Mouse (Mus musculus): ENCODE data around the gene Itprip.

The Itprip gene

DNA sequence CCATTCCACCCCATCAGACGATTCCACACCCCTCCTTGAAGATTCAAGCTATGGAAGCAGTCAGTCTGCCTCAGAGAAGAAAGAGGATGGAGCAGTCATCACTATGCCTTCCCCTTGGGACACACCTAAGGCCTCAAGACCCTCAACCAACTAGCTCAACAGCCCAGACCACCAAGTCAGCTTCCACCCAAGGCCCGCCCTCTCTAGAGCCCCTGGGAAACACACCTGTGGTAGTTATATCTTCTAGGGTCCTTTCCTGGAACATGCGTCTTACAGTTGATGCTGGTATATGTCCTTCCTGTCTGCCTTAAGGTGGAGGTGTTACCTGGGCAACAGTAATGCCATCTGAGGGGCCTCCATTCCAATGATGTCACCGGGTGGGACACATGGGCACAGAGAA lies 4.9 kb downstream of the Itprip start:
- DNase-seq (ENCODE audit: low spot score) = no peak

DNA sequence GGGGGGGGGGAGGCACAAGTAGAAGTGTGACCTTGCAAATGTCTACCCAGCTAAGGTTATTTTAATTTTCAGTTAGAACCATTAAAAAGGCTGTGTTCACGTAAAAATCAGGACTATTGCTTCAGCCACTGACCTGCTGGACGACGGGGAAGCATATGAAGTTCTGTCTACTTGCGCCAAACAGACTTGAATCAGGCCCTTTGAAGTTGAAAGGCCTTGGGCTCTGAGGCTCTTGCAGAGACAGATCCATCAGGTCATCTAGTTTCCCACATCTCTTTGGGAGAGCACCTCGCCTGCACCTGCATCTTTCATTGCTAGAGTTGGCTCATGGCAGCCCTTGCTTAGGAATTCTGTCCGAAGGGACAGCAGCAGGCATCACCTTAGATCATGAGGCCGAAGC lies 5.8 kb downstream of the Itprip start:
- no peak for DNase-seq (ENCODE audit: low spot score)

DNA sequence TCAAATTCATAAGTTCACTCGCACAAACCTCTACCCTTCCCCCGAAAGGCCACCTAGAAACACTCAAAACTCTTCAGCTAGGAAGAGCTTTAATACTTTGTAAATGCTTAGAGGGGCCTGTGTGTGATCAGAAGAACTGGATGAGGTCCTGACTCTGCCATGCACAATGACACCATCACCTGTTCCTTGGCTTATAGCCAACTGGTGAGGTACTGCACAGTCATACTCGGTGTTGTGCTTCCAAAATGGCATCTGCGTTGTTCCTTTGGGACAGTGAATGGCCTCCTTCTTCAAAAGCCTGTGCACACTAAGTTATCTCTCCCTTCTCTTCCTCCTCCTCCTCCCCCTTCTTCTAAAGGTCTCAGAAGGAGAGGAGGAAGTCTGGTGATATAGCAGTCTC lies 8.3 kb downstream of the Itprip start:
- no peak for DNase-seq (ENCODE audit: low spot score)

DNA sequence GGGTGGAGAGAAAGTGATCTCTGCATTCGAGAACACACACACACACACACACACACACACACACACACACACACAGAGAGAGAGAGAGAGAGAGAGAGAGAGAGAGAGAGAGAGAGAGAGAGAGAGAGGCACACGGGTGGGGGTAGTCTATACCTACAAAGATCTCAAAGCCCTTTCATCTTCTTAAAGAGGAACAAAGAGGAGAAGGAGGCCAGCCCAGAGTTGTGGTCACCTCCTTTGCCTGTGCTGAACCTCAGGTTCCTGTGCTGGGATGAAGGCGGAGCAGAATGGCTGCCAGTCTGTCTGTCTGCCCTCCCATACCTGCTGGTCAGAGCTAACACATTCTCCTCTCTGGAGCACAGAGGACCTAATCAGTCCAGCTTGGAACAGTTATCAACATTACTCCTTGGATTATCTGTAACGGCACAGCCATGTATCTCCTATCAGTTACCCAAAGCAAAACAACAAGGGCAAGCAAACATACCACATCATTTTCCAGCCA lies 8.9 kb downstream of the Itprip start:
- DNase-seq (ENCODE audit: low spot score) = no peak

DNA sequence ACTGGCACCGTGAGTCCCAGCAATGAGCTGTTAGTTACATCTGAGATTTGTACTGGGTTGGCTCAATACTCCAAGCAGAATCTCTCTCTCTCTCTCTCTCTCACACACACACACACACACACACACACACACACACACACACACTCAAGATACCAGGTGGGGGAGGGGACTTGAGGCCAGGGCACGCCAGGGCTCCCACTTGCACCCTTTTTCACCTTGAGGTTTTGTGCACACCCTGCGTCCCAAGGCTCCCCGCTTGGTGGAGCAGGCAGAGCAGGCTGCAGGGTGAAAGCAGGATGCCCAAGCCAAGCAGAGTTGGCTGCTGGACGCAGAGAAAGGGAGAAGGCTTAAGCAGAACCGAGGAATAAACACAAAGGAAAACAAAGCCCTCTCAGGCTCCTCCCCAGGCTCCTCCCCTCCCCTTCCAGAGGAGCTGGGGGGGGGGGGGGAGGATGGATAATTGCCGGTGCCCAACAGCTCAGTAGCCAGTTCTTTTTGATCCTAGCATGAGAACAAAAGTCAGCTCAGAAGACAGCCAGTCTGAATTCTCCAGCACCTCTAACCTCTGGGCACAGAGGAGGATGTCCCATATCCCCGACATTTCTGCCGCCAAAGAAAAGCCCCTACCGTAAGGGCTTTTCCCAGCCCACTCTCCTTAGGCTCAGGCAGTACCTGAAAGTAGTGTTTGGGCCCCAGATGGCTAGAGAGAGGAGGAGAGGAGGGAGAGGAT lies 9.5 kb downstream of the Itprip start:
- DNase-seq (ENCODE audit: low spot score) = no peak

DNA sequence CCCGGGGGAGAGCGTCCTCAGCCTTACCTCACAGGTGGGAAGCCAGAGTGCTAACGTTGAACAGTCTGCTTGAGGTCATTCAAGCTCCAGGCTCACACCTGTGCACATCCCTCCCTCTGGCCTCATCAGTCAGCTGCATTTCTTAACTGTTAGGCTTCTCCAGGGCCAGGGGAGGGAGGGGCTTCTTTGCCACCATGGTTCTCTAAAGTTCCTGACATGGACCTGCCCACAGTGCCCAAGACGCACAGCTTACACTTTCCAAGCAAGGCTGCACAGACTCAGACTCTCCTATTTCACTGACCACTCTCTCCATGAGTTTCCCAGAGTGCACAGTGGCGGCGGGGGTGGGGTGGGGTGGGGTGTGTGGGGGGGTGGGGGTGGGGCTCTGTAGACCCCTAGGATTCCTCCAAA lies 10.1 kb downstream of the Itprip start:
- no peak for DNase-seq (ENCODE audit: low spot score)

DNA sequence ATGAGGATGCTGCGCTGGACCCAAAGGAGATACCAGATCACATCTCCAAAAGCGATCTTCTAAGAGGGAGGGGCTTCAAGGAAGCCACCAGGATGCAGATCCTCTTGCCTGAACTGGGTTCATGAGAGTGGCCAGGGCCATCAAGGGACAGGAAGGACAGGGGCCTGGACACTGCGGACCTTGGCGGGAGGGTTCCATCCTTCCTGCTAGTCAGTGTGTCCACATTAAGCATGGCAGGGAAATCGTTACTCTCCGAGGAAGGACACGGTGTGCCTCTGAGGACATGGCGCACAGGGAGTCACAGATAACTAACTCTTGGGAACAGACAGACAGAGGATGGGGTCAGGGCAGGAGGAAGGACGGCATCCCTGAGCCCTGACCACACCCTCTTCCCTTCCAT lies 11.5 kb downstream of the Itprip start:
- DNase-seq (ENCODE audit: low spot score) = no peak

DNA sequence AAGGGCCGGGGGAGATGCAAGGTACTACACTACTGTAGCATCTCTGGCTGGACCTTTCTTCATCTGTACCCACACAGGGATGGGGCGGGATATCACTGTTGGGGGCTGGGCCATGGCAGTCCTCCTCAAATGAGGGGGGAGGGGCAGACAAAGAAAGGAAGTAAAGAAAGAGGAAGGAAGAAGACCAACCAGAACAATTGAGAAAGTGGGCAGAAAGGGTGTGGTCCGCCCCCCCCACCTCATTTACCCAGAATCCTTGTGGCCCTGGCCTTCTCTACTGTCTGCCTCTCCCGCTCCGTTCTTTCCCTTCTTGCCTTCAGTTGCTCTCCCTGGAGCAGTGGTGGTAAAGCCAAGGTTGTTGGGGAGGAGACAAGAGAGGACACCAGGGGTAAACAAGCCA lies 13.5 kb downstream of the Itprip start:
- DNase-seq (ENCODE audit: low spot score) = no peak

DNA sequence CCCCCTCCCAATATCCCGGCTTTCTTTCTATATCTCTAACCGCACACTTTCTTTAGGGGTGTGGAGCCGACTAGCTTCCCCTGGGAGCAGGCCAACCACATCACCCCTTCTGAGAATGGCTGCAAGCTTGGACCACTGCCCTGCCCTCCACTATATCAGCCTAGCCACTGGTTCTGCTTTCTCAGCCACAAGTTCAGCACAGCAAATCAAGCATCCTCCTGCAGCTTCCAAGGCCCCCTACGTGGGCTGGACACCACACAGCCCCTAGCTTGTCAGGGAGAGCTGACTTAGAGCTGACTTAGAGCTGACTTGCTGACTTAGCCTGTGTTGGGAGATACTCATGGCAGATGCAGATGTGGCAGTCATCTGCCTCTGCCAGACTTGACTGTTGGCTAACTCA lies 14.0 kb downstream of the Itprip start:
- DNase-seq (ENCODE audit: low spot score) = no peak

DNA sequence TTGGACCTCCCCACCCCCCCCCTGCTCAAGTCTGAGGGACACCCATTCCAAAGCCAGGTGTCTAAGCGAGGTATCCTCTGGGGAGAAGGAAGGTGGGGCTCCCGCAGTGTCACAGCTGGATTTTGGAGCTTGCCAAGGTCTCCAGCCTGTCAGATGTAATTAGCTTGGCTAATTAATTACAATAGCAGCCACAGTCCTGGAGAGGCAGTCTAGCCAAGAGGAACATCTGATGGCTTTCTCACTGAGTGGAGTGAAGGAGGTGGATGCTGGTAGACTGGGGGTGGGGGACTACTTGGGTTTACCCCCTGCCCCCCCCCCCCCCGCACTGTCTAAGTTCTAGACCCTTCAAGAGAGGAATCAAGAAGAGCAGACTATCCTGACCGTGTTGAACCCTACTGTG lies 15.4 kb downstream of the Itprip start:
- DNase-seq (ENCODE audit: low spot score) = no peak

DNA sequence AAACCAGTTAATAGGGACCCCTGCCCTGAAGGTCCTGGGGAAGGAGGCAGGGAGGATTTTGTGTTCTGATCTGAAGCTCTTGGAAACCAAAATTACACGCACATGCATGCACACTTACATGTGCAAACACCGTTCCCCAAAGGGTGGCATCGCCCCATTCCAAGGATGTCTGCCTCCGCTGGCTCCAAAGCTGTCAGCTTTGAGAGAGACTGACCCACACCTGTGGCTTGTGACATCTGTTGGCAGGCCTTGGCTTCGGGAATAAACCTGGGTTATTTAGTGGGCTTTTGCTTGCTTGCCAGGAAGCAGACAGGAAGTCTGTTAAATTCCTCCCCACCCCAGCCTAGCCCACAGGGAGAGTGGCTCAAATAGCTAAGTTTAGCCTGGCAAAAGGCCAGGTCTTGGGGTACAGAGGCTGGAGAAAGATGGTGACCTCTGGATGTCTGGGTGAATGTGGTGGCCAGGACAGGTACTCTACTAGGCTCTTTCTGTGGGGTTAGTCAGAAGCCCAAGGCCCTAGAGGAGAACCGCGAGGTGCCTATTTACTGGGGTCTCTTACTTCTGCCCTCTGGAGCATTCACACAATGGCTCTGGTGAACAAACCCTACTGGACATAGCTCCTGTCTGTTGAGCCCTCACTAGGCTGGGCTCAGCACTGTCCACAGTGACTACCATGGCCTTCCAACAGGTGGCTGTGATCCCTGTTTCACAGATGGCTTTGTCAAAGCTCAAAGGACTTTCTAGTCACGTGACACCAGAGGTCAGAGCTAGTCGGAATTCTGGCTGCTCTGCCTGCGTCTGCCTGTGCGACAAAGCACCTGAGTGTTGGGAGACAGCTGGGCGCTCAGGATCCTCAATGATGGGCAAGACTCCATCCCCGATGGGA lies 16.5 kb downstream of the Itprip start:
- no peak for DNase-seq (ENCODE audit: low spot score)

DNA sequence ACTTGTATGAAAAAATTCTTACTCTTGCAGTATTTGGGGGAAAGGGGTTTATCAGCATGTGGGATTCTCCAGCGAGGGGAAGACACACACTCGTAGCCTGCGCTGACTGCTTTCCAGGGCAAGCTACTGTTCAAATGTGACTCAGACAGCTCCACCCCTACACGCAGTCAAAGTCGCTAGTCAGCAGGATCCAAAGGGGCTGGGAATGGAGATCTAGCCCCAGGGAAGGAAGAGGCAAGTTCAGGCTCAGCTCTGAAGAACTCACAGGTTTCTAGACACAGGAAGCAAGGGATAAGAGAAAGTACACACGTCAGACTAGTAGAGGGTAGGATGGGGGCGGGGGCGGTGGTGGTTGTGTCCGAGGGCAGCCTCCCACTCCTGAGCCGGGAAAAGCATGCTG lies 18.5 kb downstream of the Itprip start:
- no peak for DNase-seq (ENCODE audit: low spot score)

DNA sequence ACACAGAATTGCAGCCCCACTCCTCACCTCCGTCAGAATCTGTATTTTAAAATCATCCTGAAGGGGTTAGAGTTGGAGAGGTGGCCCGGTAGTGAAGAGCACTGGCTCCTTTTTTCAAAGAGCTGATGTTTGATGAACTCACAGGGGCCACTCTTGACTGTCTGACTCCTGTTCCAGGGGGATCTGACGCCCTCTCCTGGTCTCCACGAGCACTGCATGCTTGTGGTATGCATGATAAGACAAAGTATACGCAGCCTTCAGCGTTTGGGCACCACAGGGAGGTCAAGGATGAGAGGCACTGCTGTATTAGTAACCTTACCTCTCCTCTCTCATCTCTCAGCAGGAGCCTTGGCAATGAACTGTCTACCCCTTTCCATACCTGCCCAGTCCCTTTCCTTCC lies 19.1 kb downstream of the Itprip start:
- DNase-seq (ENCODE audit: low spot score) = no peak

DNA sequence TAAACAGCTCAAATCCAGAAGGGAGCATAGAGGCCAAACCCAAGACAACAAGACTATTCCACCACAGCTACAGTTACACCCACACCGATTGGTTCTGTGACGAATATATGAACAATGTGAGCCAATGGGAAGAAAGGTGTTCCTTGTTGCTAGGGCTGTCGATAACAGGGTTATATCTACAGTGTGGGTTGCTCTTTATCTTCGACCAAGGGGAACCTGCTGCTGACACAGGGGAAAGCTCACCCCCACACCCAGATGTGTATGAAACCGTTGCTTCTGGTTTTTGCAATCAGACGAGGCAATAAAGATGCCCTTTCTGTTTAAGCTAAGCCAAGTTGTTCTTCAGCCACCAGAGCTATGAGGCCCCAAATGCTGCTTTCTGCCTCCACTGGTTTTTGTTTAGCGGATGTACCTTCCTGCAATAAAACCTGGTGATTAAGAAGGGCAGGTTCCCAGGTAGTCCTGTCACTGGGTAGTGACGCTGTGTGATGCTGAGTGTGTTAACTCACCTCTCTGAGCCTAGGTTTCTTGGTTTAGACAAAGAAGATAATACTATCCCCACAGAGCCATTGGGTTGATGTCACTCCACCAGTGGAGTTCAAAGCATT lies 20.5 kb downstream of the Itprip start:
- DNase-seq (ENCODE audit: low spot score) = no peak

DNA sequence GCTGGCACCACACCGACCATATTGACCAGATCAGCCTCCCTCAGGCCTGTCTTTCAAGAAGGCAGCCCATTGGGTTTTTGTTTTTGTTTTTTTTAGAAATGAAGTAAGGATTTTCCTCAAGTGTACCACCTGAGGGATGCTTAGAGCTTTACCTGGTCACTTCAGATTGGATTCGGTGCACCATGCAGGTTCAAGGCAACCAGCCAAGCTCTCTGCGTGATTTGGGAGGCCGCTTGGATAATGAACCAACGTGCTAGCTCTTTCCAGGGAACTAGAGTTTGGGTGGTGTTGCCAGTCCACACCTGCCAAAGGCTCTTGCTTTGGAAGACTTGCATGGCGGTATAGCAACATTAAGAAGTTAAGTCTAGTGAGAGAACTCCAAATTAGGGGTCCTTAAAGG lies 26.0 kb downstream of the Itprip start:
- no peak for DNase-seq (ENCODE audit: low spot score)

DNA sequence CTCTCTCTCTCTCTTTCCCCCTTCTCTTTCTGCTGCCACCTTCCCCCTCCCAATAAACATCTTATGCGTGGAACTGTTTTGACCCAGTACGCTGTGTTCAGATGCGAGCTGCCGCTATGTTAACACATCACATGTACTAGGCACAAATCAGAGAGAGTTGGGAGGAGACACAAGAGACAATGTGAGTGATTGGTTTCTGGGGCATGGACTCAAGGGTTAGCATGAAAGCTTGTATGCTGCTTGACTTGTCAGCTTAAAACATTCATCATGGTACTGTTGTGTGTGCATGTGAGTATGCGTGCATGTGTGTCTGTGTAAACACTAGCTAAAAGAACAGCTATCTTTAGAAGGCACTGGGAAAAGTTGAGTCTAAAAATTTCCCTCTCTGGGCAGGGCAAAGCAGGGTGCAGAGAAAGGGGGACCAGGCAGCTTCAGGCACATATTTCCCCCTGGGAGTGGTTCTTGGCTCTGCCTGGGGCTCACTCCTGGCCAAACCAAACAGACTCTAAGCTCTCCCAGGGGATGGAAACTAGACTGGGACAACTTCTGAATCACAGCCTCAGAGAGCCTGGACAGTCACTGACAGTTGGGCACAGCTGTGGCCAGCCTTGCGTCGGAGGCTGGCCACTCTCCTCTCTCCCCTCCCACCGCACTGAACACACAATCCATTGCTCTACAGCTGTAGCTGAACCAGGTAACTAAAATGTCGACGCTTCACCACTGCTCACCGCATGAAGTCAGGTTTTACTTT lies 27.4 kb downstream of the Itprip start:
- no peak for DNase-seq (ENCODE audit: low spot score)

DNA sequence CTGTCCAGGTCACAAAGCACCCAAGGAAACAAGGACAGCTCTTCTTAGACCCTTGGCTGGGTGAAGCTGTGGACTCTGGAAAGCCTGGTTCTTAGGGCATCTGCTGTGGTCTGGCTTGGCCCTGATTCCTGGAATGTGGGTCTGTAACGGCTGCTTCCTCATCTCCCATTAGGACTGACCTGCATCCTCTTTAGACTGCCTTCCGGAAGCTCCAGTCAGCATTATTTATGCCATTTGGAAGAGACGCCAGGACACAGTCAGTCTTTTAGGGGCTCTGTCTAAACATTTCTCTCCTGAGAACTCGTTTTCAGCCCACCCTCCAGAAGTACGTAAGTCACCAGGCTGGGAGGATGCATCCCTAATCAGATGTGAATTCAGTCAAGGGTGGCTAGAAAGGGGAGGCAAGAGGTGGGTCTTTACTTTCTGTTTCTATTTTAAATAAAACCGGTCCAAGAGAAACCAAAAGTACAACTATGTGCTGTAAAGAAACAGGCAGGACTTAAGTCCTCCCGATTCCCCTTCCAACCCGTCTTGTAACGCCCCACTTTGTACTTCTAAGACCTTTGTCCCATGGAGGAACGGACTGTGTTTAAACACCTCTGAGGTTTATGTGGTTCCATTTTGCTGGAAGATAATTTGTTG lies 28.5 kb downstream of the Itprip start:
- DNase-seq (ENCODE audit: low spot score) = no peak

DNA sequence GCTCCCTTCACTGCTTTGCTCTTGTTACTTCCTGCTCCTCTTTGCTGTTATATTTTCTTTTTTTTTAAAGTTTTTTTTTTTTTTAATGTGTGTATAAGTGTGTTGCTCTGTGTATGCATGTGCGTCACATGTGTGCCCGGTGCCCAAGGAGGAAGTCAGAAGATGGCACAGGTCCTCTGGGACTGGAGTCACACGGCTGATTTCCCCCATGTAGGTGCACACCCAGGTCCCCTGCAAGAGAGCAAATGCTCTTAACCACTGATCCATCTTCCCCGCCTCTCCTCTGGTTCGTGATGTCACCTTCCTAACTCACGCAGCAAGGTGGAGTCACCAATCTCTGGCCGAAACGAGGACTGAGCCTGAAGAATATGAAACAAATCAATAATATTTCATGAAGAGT lies 31.1 kb downstream of the Itprip start:
- DNase-seq (ENCODE audit: low spot score) = peak; percentile 57

DNA sequence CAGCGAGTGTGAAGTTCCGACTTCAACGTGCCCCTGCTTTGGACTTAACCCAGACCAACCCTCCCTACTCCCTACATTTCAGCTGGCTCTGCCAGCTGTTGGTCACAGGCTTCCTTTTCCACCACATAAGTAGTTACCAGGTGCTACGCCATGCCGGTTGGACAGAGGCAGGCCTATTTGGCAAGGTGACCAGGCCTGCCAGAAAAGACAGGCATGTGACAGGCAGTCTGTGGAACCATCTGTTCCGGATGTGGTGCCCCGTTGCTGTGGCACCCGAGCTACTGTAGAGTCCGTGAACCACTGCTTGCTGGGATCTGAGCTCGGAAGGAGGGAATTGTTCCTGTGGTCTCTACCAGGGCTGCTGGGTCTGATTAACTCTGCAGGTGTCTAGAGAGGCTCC lies 31.7 kb downstream of the Itprip start:
- DNase-seq (ENCODE audit: low spot score) = no peak

DNA sequence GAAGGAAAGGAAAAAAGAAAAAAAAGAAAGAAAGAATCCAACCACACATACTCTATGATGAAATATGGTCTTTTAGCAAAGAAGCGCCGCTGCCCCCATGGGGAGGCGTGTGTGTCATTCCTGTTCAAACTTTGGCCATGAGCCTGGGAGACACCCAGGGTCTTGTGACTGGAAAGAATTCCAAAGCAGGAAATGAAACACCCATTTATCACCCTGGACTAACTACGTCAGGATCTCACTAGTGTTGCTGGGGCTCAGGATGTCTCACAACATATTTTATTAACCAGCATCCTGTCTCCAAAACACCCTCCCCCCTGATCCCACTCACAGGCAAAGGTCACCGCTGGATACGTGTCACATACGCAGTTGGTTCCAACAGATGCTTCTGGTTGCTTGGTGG lies 32.5 kb downstream of the Itprip start:
- DNase-seq (ENCODE audit: low spot score) = no peak

DNA sequence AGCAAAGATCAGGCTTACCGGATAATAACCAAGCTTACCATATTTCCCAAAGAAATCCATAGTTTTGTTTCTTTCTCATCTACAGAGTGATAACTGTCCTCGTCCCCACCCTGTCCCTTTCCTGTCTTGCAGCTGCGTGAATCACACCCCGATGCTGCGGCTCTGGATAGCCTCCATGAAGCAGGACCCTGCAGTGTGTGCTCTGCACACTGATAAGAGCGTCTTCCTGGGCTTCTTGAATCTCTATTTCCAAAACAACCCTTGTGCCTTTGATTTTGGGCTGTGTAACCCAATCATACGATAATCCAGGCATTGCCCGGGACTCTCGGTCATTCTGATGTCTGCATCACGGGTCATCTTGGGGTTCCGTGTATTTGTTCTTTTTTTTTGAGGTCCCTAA lies 33.2 kb downstream of the Itprip start:
- no peak for DNase-seq (ENCODE audit: low spot score)
